Mouse (Mus musculus) G1E (cell line): ENCODE data around the gene Gm21985. TPM values are rescaled to one million over a fixed set of nuclear protein-coding genes. Genes with fewer than 3 reads are reported as not detected.

Source experiments
- ATAC-seq: 2 replicates; pipeline ENCODE4 v1.8.0; 2016; ENCODE audit warnings: mild to moderate bottlenecking; ENCODE audit not compliant: insufficient number of reproducible peaks, poor library complexity, low FRiP score, severe bottlenecking; ENCODE audit errors: extremely low read depth
- DNase-seq: peaks from one replicate; pipeline ENCODE4 v3.0.0; 2012; ENCODE audit warnings: low spot score
- H3K27me3 ChIP-seq: 2 replicates; pipeline ENCODE4 v1.6.1; 2012; ENCODE audit warnings: mild to moderate bottlenecking, low read length, inconsistent platforms; ENCODE audit not compliant: insufficient read depth
- H3K36me3 ChIP-seq: replicated peaks from 2 replicates; pipeline ENCODE3; 2012; ENCODE audit warnings: mild to moderate bottlenecking, inconsistent platforms
- H3K4me1 ChIP-seq: 2 replicates; pipeline ENCODE4 v1.6.1; 2012; ENCODE audit warnings: low read depth, low read length, inconsistent platforms, mixed read lengths; ENCODE audit not compliant: insufficient read depth
- H3K4me3 ChIP-seq: 2 replicates; pipeline ENCODE4 v1.5.1; 2012; ENCODE audit warnings: low read depth, mild to moderate bottlenecking, inconsistent platforms, low read length, moderate library complexity, mixed read lengths
- H3K9me3 ChIP-seq: replicated peaks from 2 replicates; pipeline ENCODE4 v1.6.1; 2012; ENCODE audit warnings: inconsistent platforms
- CTCF ChIP-seq: IDR thresholded peaks from 2 replicates; pipeline ENCODE4 v1.5.1; 2012; ENCODE audit warnings: low read depth, low read length, inconsistent platforms, mixed read lengths
- GATA1 ChIP-seq: IDR thresholded peaks from 2 replicates; pipeline ENCODE4 v1.6.1; 2012; ENCODE audit warnings: borderline replicate concordance, low read length, inconsistent platforms, mixed read lengths
- GATA2 ChIP-seq: IDR thresholded peaks from 2 replicates; pipeline ENCODE4 v1.6.1; 2012; ENCODE audit warnings: low read depth, low read length, inconsistent platforms, borderline replicate concordance
- POLR2AphosphoS5 ChIP-seq: IDR thresholded peaks from 2 replicates; pipeline ENCODE4 v1.6.1; 2012; ENCODE audit warnings: low read depth, low read length, inconsistent platforms; ENCODE audit not compliant: insufficient replicate concordance
- TAL1 ChIP-seq: conservative IDR thresholded peaks from 2 replicates; pipeline ENCODE4 v1.6.1; 2012; ENCODE audit warnings: low read depth, low read length, inconsistent platforms, mixed read lengths
- polyA plus RNA-seq: library from polyadenylated mRNA; stranded (reverse); fragments of >175 nt; gene quantifications from 2 replicates; pipeline ENCODE4 v1.2.3, GENCODE M21; 2012
- total RNA-seq, 2 experiments: library from RNA; stranded (forward) in 1 of 2; stranded (reverse) in 1 of 2; fragments of 200-1000 nt in 1 of 2; fragments of >200 nt in 1 of 2; fragmentation: Nextera tagmentation in 1 of 2; gene quantifications; 2 replicates each; pipeline ENCODE4 v1.2.3; 2014 to 2017

Gm21985 gene
- total and polyA plus RNA-seq, 3 experiments: 0.16 TPM; not detected in 2

- Histone ChIP-seq H3K27me3 (no peaks in the 10 kb centered on the region), H3K9me3 (no peaks in the 10 kb centered on the region), H3K4me3 (no peak overlapping the region), H3K36me3 (peaks cover 33% of the 10 kb centered on the region), H3K4me1 (no peaks in the 10 kb centered on the region; the same call in 1 of the 2 replicates)
- ATAC-seq (no peak), DNase-seq (no peak)
- TF ChIP-seq POLR2AphosphoS5: no peak
- no peak for TF ChIP-seq GATA1
- no peak for TF ChIP-seq GATA2
- TF ChIP-seq TAL1: no peak
- no peak for TF ChIP-seq CTCF
Measured at GRCm38 (mm10) chr2:112339736-112340135, 73.6 kb downstream of the Gm21985 start.

DNA sequence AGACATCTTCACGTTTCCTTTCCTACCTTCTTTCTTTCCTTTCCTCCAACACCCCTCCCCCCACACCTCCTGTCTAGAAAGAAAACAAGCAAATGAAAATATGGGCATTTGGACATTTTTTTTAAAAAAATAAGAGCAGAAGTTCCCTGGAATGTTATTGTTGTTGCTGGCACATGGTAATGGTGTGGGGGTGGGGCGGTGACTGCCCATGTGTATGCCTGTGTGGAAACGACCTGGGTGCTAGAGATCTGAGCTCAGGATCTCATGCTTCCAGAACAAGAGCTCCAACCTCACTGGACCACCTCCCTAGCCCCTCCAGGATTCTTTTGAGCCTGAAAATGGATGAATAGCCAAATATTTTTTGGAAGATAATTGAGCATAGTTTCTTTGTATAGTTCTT, 75.0 kb downstream of the Gm21985 start:
- no peaks in the 10 kb centered on the region for H3K9me3 ChIP-seq
- ATAC-seq (no peak), DNase-seq (no peak)
- H3K4me1 ChIP-seq: no peaks in the 10 kb centered on the region; the same call in 1 of the 2 replicates
- no peaks in the 10 kb centered on the region for H3K27me3 ChIP-seq
- no peak overlapping the region for H3K4me3 ChIP-seq
- peaks cover 31% of the 10 kb centered on the region for H3K36me3 ChIP-seq
- no peak for TF ChIP-seq TAL1
- no peak for TF ChIP-seq GATA2
- no peak for TF ChIP-seq POLR2AphosphoS5
- no peak for TF ChIP-seq CTCF
- no peak for TF ChIP-seq GATA1

- TF ChIP-seq POLR2AphosphoS5 (no peak), CTCF (no peak), TAL1 (no peak), GATA1 (no peak), GATA2 (no peak)
- H3K27me3 ChIP-seq: no peaks in the 10 kb centered on the region
Measured at GRCm38 (mm10) chr2:112348246-112348645, 82.1 kb downstream of the Gm21985 start.

GRCm38 (mm10) chr2:112353685-112354455, 87.8 kb downstream of the Gm21985 start:
- TF ChIP-seq POLR2AphosphoS5: no peak
- no peak for TF ChIP-seq TAL1
- TF ChIP-seq GATA1: no peak
- no peak for TF ChIP-seq GATA2
- TF ChIP-seq CTCF: no peak
- H3K4me1 ChIP-seq: no peaks in the 10 kb centered on the region
- H3K27me3 ChIP-seq: no peaks in the 10 kb centered on the region
- no peak overlapping the region for H3K4me3 ChIP-seq
- no peak for ATAC-seq
- no peak for DNase-seq
- H3K36me3 ChIP-seq: peaks cover 57% of the 10 kb centered on the region
- no peaks in the 10 kb centered on the region for H3K9me3 ChIP-seq

More at GRCm38 (mm10) chr2:112348246-112348645, 82.1 kb downstream of the Gm21985 start:
- H3K4me3 ChIP-seq: no peak overlapping the region
- no peak for ATAC-seq
- DNase-seq: no peak
- H3K9me3 ChIP-seq: no peaks in the 10 kb centered on the region
- no peaks in the 10 kb centered on the region for H3K4me1 ChIP-seq
- H3K36me3 ChIP-seq: peaks cover 44% of the 10 kb centered on the region

DNA sequence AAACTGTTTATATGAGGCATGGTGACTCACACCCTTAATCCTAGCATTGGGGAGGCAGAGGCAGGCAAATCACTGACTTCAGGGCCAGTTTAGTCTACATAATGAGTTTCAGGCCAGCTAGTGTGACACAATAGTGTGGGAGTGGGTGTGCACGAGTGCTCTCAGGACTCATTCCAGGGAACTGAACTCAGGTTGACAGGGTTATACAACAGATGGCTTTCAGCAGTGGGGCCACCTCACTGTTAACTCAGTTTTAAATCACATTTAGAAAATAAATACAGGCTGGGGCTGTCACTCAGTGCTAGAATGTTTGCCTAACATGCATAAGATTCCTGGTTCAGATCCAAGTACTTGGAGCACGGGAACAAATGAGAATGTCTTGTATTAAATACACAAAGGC, 93.5 kb downstream of the Gm21985 start:
- Histone ChIP-seq H3K27me3 (no peaks in the 10 kb centered on the region), H3K9me3 (no peaks in the 10 kb centered on the region), H3K4me1 (no peaks in the 10 kb centered on the region), H3K4me3 (no peak overlapping the region), H3K36me3 (peaks cover 78% of the 10 kb centered on the region)
- DNase-seq (no peak), ATAC-seq (no peak)
- no peak for TF ChIP-seq GATA2
- no peak for TF ChIP-seq CTCF
- no peak for TF ChIP-seq TAL1
- TF ChIP-seq POLR2AphosphoS5: no peak
- TF ChIP-seq GATA1: no peak

DNA sequence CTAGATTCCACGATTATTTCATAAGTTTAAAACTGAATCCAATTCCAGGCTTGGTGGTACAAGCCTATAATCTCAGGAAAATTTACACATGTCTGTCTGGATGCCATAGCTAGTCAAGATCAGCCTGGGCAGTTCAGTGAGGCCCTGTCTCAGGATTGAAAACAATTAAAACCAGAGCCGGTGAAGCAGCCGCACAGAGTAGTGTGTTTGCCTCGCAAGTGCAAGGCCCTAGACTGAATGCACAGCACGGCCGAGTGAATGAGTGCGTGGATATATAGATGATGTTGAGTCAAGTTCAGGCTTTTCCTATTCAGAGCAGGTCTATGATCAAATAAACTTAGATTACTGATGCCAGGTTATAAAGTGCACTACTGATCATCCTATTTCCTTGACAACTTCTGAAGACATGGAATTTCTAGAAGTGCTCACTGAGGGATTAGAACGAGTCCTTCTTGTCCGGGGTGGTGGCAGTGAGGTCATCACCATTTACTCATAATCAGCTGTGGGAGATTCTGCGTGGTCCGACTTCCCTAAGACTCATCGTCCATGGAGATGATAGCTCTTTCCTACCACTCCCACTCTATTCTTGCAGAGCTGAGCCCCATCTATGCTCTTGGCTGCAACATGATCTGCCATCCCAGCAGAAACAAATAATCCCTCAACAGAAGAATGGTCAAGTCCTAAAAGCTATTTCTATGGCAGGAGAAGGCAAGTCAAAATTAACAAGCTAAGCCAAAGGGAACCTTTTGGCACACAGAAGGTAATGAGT, 94.1 kb downstream of the Gm21985 start:
- no peaks in the 10 kb centered on the region for H3K9me3 ChIP-seq
- no peaks in the 10 kb centered on the region for H3K27me3 ChIP-seq
- DNase-seq (no peak), ATAC-seq (no peak)
- H3K36me3 ChIP-seq: peaks cover 78% of the 10 kb centered on the region
- H3K4me3 ChIP-seq: no peak overlapping the region
- TF ChIP-seq CTCF (no peak), POLR2AphosphoS5 (no peak), GATA1 (no peak), TAL1 (no peak), GATA2 (no peak)
- no peaks in the 10 kb centered on the region for H3K4me1 ChIP-seq
